Mouse (Mus musculus) forebrain, postnatal 0 days (tissue): Measurements from ENCODE around the gene Asic2. TPM values are rescaled to one million over a fixed set of nuclear protein-coding genes. Genes with fewer than 3 reads are reported as not detected.
"Not testable (repeated sequence)": the region's sequence is repeated elsewhere in the genome, so short reads cannot be mapped to it uniquely, and the experiment has no call there.

Experiments used
- ATAC-seq: fragments of 200-750 bp; cut with Nextera tagmentation; 2 replicates; pipeline ENCODE4 v1.8.0; 2017; ENCODE audit warnings: mild to moderate bottlenecking, moderate library complexity
- DNase-seq: peaks from one replicate; pipeline ENCODE4 v3.0.0-alpha.2; 2015
- H3K27ac ChIP-seq: fragments of 300-500 bp; sonication (generic); 2 replicates; pipeline ENCODE4 v1.5.1; 2014; ENCODE audit warnings: low read depth, mild to moderate bottlenecking, antibody characterized with exemption, low read length, moderate library complexity, mixed read lengths
- H3K27me3 ChIP-seq: fragments of 300-500 bp; sonication (generic); 2 replicates; pipeline ENCODE4 v1.6.1; 2014; ENCODE audit warnings: mild to moderate bottlenecking, low read length, mixed read lengths; ENCODE audit not compliant: insufficient read depth
- H3K36me3 ChIP-seq: fragments of 300-500 bp; sonication (generic); 2 replicates; pipeline ENCODE4 v1.6.1; 2014; ENCODE audit warnings: mild to moderate bottlenecking, moderate library complexity; ENCODE audit not compliant: insufficient read depth
- H3K4me1 ChIP-seq: fragments of 300-500 bp; sonication (generic); 2 replicates; pipeline ENCODE4 v1.6.1; 2014; ENCODE audit warnings: antibody characterized with exemption; ENCODE audit not compliant: insufficient read depth
- H3K4me2 ChIP-seq: fragments of 300-500 bp; sonication (generic); 2 replicates; pipeline ENCODE4 v1.6.1; 2014; ENCODE audit warnings: low read depth, mild to moderate bottlenecking, moderate library complexity
- H3K4me3 ChIP-seq: fragments of 300-500 bp; sonication (generic); 2 replicates; pipeline ENCODE4 v1.5.1; 2014; ENCODE audit warnings: low read depth, low read length, mixed read lengths
- H3K9ac ChIP-seq: fragments of 300-500 bp; sonication (generic); 2 replicates; pipeline ENCODE4 v1.6.1; 2014; ENCODE audit warnings: mild to moderate bottlenecking
- H3K9me3 ChIP-seq: fragments of 300-500 bp; sonication (generic); 2 replicates; pipeline ENCODE4 v1.6.1; 2016; ENCODE audit warnings: low read length
- CTCF ChIP-seq: sonication (generic); IDR thresholded peaks from 2 replicates; pipeline ENCODE4 v1.5.1; 2016; ENCODE audit warnings: antibody characterized with exemption, control low read depth, low read depth
- WGBS: fragments of 180-500 bp; shearing (Covaris S2); extraction: QIAGEN DNeasy Blood & Tissue Kit; methylation state at CpG from one replicate; pipeline ENCODE4 v1.1.7; 2014; 5-methylcytosine and 5-hydroxymethylcytosine counted together
- polyA plus RNA-seq: library from polyadenylated mRNA; unstranded; fragments of >200 nt; fragmentation: Nextera tagmentation; extraction: Ambion mirVana; gene quantifications from 2 replicates; pipeline ENCODE4 v1.2.1, GENCODE M21; 2015
- total RNA-seq: library from RNA; depleted of rRNA; stranded (reverse); fragments of >200 nt; gene quantifications from 2 replicates; pipeline ENCODE4 v1.2.3, GENCODE M21; 2014

The Asic2 gene
- total and polyA plus RNA-seq, 2 experiments from 2014 or later, result 15.5 to 37.2 TPM

DNA sequence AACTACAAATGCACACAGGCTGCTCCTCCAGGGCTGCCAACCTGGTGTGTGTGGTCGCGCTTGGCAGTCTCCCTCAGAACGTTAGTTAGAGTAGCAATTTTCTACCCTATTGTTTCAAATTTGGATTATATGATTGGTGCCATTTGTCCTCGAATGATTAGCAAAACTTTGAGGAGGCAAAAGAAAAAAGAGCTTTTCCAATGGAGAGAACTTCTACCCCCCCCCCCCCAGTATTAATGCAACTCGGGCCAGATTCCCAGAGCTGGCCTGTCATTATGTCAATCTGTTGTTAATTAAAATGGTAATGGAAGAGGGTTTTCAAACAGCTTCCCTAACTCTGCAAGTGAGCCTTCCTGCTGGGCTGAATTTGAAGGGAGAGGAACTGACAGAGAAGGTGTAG is 690.9 kb downstream of the Asic2 start:
- WGBS, result 26% methylated on average over 5 of the region's 5 CpGs
- no peak for ATAC-seq
- no peak for TF ChIP-seq CTCF
- no peaks in the 10 kb centered on the region for H3K27me3 ChIP-seq
- H3K27ac ChIP-seq, result no peak overlapping the region
- no peak overlapping the region for H3K9ac ChIP-seq
- no peaks in the 10 kb centered on the region for H3K9me3 ChIP-seq
- peak; percentile 22 for DNase-seq
- H3K36me3 ChIP-seq, result no peaks in the 10 kb centered on the region
- no peak overlapping the region for H3K4me3 ChIP-seq
- H3K4me2 ChIP-seq, result no peak overlapping the region
- no peaks in the 10 kb centered on the region for H3K4me1 ChIP-seq

DNA sequence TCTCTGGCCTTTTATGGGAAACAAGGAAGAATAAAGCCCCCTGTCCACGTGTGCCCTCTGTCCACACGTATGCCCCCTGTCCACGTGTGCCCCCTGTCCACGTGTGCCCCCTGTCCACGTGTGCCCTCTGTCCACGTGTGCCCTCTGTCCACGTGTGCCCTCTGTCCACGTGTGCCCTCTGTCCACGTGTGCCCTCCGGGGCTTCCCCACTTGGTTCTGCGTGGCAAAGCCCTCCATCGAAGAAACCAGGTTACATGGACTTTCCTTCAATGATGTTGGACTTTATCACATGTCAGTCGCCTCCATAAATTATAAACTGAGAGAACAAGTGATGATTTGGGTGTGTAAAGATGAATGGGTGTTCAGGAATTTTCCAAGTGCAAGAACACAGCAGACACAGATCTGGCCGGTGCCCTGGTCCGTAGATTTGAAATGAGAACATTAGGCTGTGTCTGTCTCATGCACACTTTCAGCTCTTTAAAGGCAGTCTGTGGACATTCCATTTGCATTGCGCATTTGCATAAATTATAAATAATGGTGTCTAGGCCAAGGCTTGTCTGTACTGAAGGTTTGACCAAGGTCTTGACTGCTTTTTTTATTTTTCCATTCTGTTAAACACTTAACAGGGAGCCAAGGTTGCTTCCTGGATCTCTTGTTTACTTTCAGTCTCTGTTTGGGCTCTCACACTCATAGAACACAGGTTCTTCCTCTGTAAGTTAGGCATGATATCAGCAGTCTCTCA is 695.4 kb downstream of the Asic2 start:
- peaks cover 9% of the 10 kb centered on the region; the same call in 1 of the 2 replicates for H3K4me1 ChIP-seq
- no peaks in the 10 kb centered on the region for H3K9me3 ChIP-seq
- no peaks in the 10 kb centered on the region for H3K36me3 ChIP-seq
- no peaks in the 10 kb centered on the region for H3K27me3 ChIP-seq
- ATAC-seq (no peak), DNase-seq (no peak)
- 89% methylated on average over 16 of the region's 16 CpGs for WGBS
- H3K4me3 ChIP-seq, result no peak overlapping the region
- no peak overlapping the region for H3K4me2 ChIP-seq
- no peak overlapping the region for H3K27ac ChIP-seq
- no peak for TF ChIP-seq CTCF
- H3K9ac ChIP-seq, result no peak overlapping the region

DNA sequence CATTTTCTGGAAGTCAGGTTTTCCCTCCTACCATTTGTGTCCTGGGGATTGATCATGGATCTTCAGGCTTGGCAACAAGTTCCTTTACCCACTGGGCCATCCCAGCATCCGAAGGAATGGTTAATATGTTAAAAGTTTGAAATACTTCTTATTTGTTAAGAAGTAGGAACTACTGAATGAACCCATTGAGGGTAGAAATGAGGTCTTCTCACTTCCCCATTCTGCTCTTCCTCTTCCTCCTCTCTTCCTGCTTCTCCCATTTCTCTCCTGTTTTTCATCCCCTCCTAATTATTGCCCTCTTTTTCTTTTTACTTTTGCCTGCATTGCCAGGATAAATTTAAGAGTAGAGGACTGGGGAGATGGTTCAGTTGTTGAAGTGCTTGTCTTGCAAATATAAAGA is 696.8 kb downstream of the Asic2 start:
- WGBS, result 92% methylated on average over 1 of the region's 1 CpGs
- H3K4me3 ChIP-seq, result no peak overlapping the region

DNA sequence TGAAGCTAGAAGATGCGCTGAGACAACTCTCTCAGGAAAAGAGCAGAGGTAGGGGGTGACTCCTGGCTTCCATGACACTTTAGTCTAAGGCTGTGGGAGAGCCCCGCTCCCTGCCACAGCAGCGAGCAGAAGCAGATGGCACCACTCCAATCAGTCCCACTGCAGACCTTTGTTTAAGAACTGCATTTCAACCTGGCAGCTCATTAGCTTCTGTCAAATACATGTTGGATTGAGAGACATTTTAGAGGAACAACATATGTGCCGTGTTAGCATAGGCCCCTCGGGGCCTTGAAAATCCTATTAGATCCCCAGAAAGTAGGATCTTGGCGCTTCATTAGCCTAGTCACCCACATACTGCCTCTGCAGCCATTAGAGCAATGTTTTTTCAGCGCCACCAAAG is 697.7 kb downstream of the Asic2 start:
- DNase-seq (peak; percentile 42), ATAC-seq (no peak)
- Histone ChIP-seq H3K27ac (no peak overlapping the region), H3K36me3 (no peaks in the 10 kb centered on the region), H3K9me3 (0 out of 2 replicates have a peak, but pooled peaks cover 4% of the 10 kb centered on the region), H3K9ac (no peak overlapping the region), H3K4me3 (no peak overlapping the region), H3K4me1 (peaks cover 9% of the 10 kb centered on the region; the same call in 1 of the 2 replicates), H3K4me2 (no peak overlapping the region), H3K27me3 (no peaks in the 10 kb centered on the region)
- TF ChIP-seq CTCF, result no peak
- 28% methylated on average over 7 of the region's 7 CpGs for WGBS

More for the DNA sequence above, 696.8 kb downstream of the Asic2 start:
- TF ChIP-seq CTCF, result no peak
- Histone ChIP-seq H3K27me3 (no peaks in the 10 kb centered on the region), H3K36me3 (no peaks in the 10 kb centered on the region), H3K9ac (no peak overlapping the region), H3K9me3 (0 out of 2 replicates have a peak, but pooled peaks cover 4% of the 10 kb centered on the region), H3K4me2 (no peak overlapping the region), H3K27ac (no peak overlapping the region), H3K4me1 (peaks cover 9% of the 10 kb centered on the region; the same call in 1 of the 2 replicates)
- no peak for DNase-seq
- ATAC-seq, result no peak

DNA sequence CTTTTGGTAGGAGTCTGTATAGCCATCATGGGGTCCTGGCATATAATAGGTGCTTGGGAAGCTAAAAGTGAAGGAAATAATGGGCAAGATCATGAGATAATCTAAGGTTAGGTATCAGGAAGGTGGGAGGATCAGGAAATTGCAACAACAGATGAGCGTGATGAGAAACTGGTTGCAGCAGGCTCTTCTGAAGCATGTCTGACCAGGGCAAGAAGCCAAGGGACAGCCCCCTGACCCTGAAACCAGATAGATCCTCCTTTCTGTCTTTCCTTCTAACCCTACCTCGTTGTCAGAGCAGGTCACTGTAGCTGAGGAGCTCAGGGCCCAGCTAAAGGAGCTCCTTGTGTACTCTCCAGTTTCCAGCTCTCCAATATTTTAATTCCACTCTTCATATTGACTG is 704.5 kb downstream of the Asic2 start:
- no peaks in the 10 kb centered on the region for H3K27me3 ChIP-seq
- no peaks in the 10 kb centered on the region for H3K4me1 ChIP-seq
- no peak overlapping the region for H3K4me2 ChIP-seq
- DNase-seq (no peak), ATAC-seq (no peak)
- H3K27ac ChIP-seq, result no peak overlapping the region
- no peaks in the 10 kb centered on the region for H3K36me3 ChIP-seq
- H3K9ac ChIP-seq, result no peak overlapping the region
- peaks cover 7% of the 10 kb centered on the region; the same call in 1 of the 2 replicates for H3K9me3 ChIP-seq
- no peak for TF ChIP-seq CTCF
- 75% methylated on average over 2 of the region's 2 CpGs for WGBS
- H3K4me3 ChIP-seq, result no peak overlapping the region

DNA sequence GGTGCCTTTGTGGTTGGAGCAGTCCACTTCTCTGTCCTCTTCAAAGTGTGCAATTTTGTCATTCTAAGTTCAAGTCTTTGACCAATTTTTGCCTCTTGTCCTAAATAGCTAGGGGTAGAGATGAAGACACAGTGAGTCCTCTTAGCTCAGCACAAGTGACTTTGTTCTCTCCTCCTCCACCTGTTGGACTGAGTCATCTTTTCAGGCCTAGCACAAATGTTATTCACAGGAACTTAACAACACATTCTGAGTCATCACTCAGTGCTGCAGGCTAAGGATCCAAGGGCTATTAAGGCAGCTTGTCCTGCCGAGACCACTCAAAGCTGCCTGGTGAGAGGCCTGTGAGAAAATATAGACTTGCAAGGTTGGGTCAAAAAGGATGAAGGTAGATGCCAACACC is 705.1 kb downstream of the Asic2 start:
- no peaks in the 10 kb centered on the region for H3K27me3 ChIP-seq
- H3K27ac ChIP-seq, result no peak overlapping the region
- TF ChIP-seq CTCF, result no peak
- H3K4me2 ChIP-seq, result no peak overlapping the region
- H3K36me3 ChIP-seq, result no peaks in the 10 kb centered on the region
- no peak overlapping the region for H3K9ac ChIP-seq
- 83% methylated on average over 1 of the region's 1 CpGs for WGBS
- ATAC-seq (no peak), DNase-seq (no peak)
- peaks cover 7% of the 10 kb centered on the region; the same call in 1 of the 2 replicates for H3K9me3 ChIP-seq
- no peaks in the 10 kb centered on the region for H3K4me1 ChIP-seq
- H3K4me3 ChIP-seq, result no peak overlapping the region

DNA sequence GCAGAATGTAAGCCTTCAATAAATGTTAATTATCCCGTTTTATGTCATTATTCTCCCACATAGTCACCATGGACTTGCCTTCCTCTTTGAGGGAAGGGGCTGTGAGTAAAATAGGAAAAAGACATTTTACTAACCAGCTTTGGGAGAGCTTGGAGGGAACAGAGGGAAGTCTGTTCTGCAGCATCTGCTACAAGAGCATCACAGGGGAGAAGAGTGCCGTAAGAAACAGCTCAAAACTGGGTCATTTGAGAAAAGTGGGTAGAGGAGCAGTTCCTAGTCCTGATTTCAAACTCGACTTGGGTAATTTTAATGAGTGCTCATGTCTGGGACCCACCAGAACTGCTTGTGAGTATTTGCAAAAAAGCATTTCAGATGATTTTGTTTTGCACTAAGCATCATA is 707.0 kb downstream of the Asic2 start:
- no peak overlapping the region for H3K9ac ChIP-seq
- no peak for TF ChIP-seq CTCF
- ATAC-seq (no peak), DNase-seq (no peak)
- no peak overlapping the region for H3K4me3 ChIP-seq
- no peaks in the 10 kb centered on the region for H3K4me1 ChIP-seq
- no peak overlapping the region for H3K4me2 ChIP-seq
- H3K9me3 ChIP-seq, result peaks cover 4% of the 10 kb centered on the region; the same call in 1 of the 2 replicates
- H3K27ac ChIP-seq, result no peak overlapping the region
- no peaks in the 10 kb centered on the region for H3K27me3 ChIP-seq
- H3K36me3 ChIP-seq, result no peaks in the 10 kb centered on the region
- 74% methylated on average over 3 of the region's 3 CpGs for WGBS

DNA sequence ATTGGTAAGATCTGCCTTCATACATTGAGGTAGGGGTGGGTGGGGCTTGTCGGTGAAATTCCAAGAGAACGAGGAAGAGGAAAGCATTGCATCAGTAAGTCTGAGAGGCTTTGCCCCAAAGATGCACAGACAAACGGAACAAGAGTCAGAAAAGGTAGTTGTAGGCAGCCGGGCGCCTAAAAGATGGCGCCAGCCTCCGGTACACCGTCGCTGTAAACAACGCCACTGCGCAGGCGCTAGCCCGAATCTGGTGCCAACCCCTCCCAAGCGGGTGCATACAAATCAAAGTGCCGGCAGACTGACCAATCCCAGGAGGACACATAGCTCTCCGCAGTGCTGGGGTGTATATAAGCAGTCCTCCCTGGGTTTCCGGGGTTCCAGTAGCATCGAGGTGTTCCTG is 727.1 kb downstream of the Asic2 start:
- not testable (repeated sequence) for DNase-seq, H3K27ac ChIP-seq, H3K36me3 ChIP-seq, H3K9ac ChIP-seq, H3K4me2 ChIP-seq, H3K4me3 ChIP-seq, H3K4me1 ChIP-seq, ATAC-seq, H3K27me3 ChIP-seq, H3K9me3 ChIP-seq
- 97% methylated on average over 18 of the region's 18 CpGs for WGBS
